Mouse (Mus musculus): ENCODE results near the gene Adam10. TPM values are rescaled to one million over a fixed set of nuclear protein-coding genes. Genes with fewer than 3 reads are reported as not detected.

The Adam10 gene
- total RNA-seq, 2 experiments from 2014 or later: 37.7 to 38.3 TPM

DNA sequence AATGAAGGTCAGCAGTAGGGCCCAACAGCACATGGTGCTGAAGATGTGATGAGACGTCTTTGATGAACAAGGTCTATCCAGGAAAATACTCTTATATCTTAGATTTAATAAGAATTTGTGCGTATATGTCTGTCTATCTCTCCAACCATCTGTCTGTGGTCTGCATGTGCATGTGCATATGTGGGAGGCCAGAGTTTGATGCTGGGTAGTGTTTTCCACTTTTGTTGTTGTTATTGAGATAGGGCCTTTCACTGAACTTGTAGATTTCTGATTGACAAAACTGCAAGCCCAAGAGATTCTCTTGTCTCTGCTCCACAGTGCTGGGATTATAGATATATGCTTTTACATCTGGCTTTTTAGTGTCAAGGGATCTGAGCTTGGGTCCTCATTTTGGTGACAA lies 96.7 kb downstream of the Adam10 start:
- DNase-seq: no peak

DNA sequence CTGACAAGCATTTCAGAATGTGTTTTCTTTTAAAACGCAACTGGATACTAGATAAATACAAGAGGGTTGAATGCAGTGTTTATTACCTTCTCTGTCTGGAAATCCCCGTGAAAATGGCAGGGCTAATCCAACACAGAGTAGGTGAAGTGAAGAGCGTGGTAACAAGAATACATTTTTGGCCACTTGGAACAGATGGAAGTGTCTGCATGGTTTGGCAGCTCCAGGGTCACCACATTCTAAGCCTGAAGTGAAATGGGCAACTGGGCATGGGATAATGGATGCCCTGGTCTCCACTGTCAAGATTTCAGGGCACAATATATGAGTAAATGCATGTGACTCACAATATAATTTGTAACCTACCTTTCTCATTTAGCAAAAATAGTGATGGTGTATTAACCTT lies 103.4 kb downstream of the Adam10 start:
- no peak for DNase-seq

DNA sequence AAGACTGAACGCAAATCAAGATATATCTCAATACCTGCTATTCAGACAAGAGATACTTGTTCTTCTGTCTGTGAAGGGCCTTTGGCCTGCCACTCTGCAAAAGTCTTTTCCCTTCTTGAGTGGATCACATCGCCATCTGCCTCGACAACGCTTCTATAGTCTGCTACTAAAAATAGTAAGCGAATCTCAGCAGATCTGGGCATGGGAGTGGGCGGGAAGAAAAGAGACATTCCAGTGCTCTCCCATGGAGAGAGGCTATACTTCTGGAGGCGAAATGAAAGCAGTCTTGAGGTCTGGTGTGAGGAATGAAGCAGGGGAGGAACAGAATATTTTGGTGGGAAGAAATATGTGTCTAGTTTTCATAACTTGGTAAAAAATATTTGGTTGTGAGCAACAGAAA lies 109.9 kb downstream of the Adam10 start:
- no peak for DNase-seq

DNA sequence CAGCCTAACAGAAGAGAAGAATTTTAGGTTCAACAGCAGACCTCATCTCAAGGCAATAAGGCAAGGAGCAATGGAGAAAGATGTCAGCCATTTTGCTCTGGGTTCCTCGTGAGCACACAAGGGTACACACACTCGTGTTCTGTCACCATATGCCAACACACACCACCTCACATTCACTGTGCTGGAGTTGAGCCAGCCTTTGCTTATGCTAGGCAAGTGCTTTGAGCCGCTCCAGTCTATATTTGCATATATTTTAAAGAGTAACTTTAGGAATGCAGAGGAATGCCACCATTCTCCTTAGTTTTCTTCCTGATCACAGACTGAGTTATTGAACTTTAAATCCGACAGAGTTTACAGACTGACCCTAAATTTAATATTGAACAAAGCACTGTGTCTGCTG lies 111.8 kb downstream of the Adam10 start:
- DNase-seq: no peak

DNA sequence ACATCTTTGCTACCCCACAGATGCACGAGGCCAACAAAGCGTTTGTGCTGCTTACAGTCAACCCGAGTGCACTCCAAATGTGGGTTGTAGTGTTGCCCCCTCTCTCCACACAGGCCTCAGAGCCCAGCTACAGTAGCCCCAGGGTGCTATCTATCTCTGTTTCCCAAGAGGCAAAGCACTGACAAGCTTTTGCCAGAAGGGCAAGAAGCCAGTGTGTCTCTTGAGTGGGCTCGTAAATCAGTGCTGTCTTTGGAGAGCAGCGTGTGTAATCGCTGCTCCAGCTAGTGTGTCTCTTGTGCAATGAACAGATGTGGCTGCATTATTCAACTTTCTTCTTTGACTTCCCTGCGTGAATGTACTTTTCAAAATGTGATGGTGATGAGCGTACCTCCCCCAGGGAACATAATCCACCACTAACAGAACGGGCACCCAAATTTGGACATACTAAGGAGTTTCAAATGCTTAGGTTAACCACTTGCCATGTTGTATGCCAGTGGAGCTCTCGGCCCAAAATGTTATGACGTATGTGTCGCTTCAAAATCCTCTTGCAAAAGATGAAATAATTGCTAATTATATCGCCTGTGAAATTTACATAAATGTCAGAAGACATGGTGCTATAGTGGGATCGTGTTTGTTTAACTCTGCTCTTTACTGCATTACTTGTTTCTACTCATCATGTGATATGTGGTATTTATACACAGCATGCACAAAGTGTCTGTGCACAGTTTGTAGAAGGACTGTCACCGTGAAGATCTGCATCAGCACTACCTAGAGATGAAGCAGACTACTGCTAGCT lies 116.0 kb downstream of the Adam10 start:
- peak; percentile 15 to 19 for DNase-seq

DNA sequence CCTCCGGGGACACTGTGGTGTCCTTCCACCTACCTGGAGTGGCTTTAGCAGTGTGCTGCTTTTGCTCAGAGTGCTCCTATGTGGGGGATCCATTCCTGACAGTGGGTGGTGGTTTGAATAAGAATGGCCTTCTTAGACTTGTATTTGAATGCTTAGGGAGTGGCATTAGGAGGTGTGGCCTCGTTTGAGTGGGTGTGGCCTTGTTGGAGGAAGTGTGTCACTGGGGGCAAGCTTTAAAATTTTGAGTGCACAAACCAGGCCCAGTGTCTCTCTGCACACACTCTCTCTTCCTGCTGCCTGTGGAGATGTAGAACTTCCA lies 116.6 kb downstream of the Adam10 start:
- no peak for DNase-seq

DNA sequence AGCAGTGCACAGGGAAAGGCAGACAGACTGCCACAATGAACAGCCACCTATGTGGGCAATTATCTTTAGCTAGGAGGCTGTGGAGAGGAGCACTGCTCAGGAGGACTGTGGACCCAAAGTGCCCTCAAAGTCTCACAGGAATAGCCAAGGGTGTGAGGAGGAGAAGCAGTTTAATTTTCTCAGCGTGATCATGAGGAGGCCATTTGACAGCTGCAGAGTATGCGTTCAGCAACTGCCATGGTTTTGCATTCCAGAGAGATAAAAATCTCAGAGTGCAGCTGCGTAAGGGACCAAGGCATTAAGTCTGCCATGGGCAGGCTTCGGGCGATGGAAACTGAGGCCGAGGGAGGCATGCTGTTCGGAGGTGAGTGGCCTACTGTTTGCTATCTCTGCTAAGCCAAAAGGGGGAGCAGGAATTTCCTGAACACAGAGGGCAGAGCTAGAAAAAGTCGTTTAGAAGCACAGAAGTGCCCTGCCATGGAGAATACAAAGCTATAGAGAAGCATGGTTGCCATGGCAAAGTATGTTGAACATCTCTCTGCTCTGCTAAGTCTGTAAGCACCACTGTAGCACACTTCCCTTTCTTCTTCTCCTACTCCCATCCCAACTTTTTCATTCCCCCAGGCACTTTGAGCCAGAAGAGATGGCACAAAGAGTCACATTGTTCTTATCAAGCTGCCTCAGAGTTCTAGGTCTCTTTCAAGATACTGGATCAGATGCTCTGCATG lies 122.0 kb downstream of the Adam10 start:
- no peak for DNase-seq

DNA sequence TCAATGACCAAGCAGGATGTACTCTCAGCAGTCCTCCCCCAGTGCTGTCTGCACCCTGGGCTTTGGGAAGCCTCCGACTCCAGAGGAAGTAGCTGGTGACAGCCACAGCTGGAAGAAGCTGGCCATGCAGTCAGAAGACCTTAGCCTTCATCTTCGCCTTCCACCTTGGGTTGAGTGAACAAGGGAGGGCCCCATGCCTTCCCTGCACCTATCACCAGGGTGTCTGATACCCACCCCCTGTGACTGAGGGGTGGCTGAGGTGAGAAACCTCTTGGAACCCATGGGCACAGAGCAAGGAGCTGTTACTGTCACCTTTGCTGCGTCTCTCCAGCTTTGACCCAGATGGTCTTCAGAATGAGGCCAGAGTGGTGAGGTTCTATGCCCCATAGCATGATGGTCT lies 123.0 kb downstream of the Adam10 start:
- DNase-seq: no peak

DNA sequence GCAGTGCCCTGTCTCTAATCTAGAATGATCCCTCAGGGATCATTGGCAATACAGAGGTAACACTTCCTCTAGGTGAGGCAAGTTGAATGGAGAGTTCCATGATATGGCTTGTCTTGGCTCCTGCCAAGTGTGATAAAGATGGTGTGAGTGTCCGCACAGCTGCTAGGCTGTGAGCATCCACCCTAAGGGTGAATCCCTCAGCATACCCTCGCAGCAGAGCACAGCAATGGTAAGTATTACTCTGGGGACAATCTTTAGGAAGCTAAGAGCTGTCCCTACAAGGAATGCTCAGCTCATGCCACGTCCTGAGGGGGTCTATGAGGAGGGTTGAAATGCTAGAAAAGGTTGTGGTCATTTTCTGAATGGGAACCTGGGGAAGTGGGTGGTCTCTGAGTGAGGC lies 124.0 kb downstream of the Adam10 start:
- no peak for DNase-seq

DNA sequence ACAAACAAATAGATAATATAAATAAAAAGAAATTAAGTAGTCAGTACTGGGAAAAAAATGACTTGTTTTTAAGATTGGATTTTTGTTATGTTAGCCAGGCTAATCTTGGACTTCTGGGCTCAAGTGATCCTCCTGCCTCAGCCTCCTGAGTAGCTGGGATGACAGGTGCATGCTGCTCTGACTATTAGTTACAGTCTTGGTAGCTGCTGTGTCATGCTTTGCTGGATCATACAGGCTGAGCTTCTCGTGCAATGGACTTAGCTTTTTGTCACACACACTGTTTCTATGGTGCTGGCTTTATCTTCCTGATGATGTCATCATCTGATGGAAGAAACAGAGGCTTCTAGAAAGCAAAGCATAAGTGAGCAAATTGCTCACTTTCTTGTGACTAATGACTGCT lies 127.3 kb downstream of the Adam10 start:
- no peak for DNase-seq

DNA sequence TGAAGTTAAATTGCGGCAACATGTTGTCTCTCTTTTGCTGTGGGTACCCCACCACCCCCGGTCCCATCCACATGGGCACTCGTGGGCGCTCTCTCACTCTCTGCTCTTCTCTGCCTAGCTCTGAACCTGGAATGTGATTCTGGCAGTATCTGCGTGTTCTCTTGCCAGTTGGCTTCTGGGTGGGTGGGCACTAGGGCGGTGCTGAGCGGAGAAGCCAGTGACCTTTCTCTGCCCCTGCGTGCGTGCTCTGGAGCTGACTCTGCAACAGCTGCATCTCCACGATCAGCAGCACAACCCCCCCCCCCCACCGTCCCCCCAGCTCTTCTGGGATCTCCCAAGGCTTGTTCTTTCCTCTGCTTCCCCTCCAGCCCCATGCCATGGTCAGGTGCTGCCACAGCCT lies 128.9 kb downstream of the Adam10 start:
- peak; percentile 25 to 34 for DNase-seq

DNA sequence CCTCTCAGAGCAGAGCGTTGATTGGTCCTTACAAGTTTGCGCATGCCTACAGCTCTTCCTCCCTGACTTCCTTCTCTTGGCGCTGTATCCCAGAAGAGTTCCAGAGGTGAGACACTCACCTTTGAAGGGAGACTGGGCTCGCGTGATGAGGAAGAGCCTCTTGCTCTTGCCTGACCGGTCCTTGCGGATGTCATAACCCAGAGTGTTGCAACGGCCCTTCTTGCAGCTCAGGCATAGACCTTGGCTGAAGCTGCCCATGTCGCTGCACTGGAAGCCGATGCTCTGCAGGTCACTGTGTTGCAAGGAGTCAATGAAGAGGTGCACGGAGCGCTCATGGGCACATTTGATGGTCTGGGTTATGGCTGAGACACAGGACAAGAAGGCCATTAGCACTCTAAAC lies 133.8 kb downstream of the Adam10 start:
- no peak for DNase-seq

DNA sequence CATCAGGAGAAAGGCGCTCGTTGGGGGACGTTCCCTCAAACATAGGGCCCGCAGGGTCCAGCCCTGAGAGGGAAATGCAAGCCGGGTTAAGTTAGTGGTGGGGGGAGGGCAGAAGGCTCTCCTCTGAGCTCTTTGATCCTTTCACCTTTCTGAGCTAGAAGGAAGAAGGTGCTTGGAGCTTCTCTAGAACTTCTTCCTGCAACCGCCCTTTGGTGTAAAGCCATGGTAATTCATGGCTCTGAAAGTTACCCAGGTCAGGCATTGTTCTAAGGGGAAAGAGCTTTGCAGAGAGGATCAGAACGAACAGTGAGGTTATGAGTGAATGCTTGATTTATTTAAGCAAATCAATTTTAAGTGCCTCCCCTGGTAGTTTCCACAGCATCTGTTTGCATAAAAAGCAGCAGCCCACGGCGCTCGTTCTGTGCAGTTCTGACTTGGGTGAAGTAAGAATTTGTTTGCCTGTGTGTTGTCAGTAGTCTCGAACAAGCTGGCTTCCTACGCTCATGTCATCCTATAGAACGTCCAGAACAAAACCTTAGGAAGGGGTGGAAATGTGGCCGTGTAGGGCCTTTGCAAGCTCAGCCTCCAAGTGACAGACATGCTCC lies 138.0 kb downstream of the Adam10 start:
- no peak for DNase-seq

DNA sequence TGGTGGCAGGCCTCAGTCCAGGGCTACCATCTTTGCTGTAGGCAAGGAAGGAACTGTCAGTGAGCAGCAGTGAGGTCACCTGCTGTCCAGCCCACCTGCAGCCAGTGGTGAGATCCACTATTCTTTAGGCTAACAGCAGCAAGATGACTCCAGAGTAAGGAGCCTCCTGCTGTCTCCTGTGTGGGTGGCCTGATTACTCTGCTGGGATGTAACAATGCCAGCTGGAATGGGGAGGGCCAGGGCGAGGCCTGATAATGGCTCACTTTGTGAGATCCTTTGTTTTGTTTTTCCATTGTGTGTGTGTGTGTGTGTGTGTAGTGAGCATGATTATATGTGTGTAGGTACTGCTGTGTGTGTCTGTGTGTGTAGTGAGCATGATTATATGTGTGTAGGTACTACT lies 138.6 kb downstream of the Adam10 start:
- DNase-seq: no peak

DNA sequence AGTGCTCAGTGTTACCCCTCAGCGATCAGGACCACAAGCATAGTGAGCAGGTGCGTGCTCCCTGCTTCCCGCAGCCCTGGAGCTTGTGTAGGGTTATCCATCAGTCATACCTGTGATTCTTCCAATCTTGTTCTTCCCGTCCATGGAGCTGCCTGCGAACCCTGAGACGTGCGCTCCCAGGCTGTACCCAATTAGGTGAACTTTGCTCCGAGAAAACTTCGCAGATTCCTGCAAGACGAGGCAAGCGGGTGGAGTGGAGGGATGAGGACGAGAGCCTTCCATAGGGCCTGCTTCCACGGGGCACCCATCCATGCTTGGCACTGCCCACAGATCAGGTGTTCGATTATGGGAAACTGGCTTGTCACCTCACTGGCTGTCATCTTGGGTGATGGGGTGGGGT lies 139.9 kb downstream of the Adam10 start:
- DNase-seq: no peak

DNA sequence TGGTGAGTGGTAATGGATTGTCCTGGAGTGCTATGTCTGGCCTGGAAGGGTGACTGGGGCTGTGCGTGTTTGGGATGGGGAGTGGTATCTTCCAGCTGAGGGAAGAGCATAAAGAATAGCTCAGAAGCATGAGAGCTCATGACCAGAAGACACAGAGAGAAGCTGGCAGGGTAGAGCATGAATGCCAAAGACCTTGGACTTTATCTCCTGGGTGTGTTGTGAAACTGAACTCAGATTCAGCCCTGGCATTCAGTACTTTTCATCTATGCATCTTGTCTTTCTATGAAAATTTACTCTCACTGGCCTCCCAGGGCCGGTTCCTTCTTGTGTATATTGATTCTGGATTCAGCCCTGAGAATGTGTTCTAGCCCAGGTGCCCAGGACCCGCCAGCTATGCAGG lies 145.3 kb downstream of the Adam10 start:
- DNase-seq: no peak

DNA sequence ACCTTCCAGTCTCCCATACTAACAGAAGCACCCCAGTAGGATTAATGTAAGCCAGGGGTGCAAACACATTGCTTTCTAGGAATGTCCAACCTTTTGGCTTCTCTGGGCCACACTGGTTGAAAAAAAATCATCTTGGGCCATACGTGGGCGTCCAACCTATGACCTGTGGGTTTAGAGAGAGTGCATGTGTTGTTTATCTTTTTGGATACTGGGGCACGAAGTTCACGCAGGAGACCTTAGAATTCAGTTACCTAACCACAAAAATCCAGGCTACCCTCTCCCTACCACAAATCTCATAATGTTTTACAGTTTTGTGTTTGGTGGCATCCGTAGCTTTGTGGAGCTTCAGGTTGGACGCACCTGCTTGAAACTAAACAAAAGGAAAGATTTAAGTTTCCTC lies 149.1 kb downstream of the Adam10 start:
- DNase-seq: no peak

Small RNA genes within 50 kb of the gene (microRNA-seq; reads per million reads assigned to microRNA genes)
- 0 reads per million in 2 experiments for gene Gm25149

Other genes starting within 250 kb of the Adam10 start
- gene Rnf111, start 175.3 kb upstream of the Adam10 start, total RNA-seq (2021): 10 to 100 TPM; 20.1 to 20.2 TPM
- gene Sltm, start 136.2 kb upstream of the Adam10 start, total RNA-seq (2021): 10 to 100 TPM; 19.4 to 20.9 TPM
- under 1 TPM; 0.32 to 0.41 TPM for gene Gm10642, start 22.7 kb upstream of the Adam10 start, total RNA-seq (2021)
- 10 to 100 TPM; 35.7 to 37.9 TPM for gene Mindy2, start 21.8 kb upstream of the Adam10 start, total RNA-seq (2021)